Mouse (Mus musculus) neural tube, embryonic 11.5 days (tissue): ENCODE data around the gene Ucma. TPM values are rescaled to one million over a fixed set of nuclear protein-coding genes. Genes with fewer than 3 reads are reported as not detected.

Experiments
- polyA plus RNA-seq: library from polyadenylated mRNA; unstranded; fragments of >200 nt; fragmentation: Nextera tagmentation; extraction: Ambion mirVana; gene quantifications from 2 replicates; pipeline ENCODE4 v1.2.1, GENCODE M21; 2014

The Ucma gene
- polyA plus RNA-seq, 1 experiment from 2014 or later, result 0.42 TPM

Other genes with a start within 250 kb of the Ucma start
- 123 and 126 TPM in 2 replicates for gene Sephs1, start 94.6 kb upstream of the Ucma start, polyA plus RNA-seq
- gene Phyh, start 57.1 kb upstream of the Ucma start, polyA plus RNA-seq, result 39.5 and 41.7 TPM in 2 replicates
- gene Mcm10, start 36.7 kb downstream of the Ucma start, polyA plus RNA-seq, result 44.4 and 50.0 TPM in 2 replicates
- gene Optn, start 87.9 kb downstream of the Ucma start, polyA plus RNA-seq, result 5.0 and 5.7 TPM in 2 replicates
- 3.9 and 4.5 TPM in 2 replicates for gene Ccdc3, start 161.7 kb downstream of the Ucma start, polyA plus RNA-seq